Mouse (Mus musculus) stomach, embryonic 14.5 days (tissue): ENCODE data around the gene Slit3. TPM values are rescaled to one million over a fixed set of nuclear protein-coding genes. Genes with fewer than 3 reads are reported as not detected.

Experiments
- ATAC-seq: fragments of 200-750 bp; cut with Nextera tagmentation; 2 replicates; pipeline ENCODE4 v1.8.0; 2017; ENCODE audit warnings: low read depth, moderate TSS enrichment; ENCODE audit not compliant: insufficient number of reproducible peaks, insufficient read depth, low FRiP score
- H3K27ac ChIP-seq: fragments of 300-500 bp; sonication (generic); 2 replicates; pipeline ENCODE4 v1.5.1; 2014; ENCODE audit warnings: mild to moderate bottlenecking, low read length, moderate library complexity, mixed read lengths
- H3K27me3 ChIP-seq: fragments of 300-500 bp; sonication (generic); 2 replicates; pipeline ENCODE4 v1.6.1; 2014; ENCODE audit warnings: low read length, control low read depth, mixed read lengths; ENCODE audit not compliant: control insufficient read depth, insufficient read depth
- H3K36me3 ChIP-seq: fragments of 300-500 bp; sonication (generic); 2 replicates; pipeline ENCODE4 v1.6.1; 2014; ENCODE audit warnings: mild to moderate bottlenecking, control low read depth, low read length, moderate library complexity, mixed read lengths; ENCODE audit not compliant: control insufficient read depth, insufficient read depth
- H3K4me1 ChIP-seq: fragments of 300-500 bp; sonication (generic); 2 replicates; pipeline ENCODE4 v1.6.1; 2014; ENCODE audit warnings: low read length, control low read depth, mixed read lengths; ENCODE audit not compliant: control insufficient read depth, insufficient read depth
- H3K4me2 ChIP-seq: fragments of 300-500 bp; sonication (generic); replicated peaks from 2 replicates; pipeline ENCODE4 v1.6.1; 2014; ENCODE audit warnings: low read depth, low read length, control low read depth
- H3K4me3 ChIP-seq: fragments of 300-500 bp; sonication (generic); 2 replicates; pipeline ENCODE4 v1.5.1; 2014; ENCODE audit warnings: low read depth, low read length, control low read depth
- H3K9ac ChIP-seq: fragments of 300-500 bp; sonication (generic); replicated peaks from 2 replicates; pipeline ENCODE4 v1.6.1; 2014; ENCODE audit warnings: low read depth, mild to moderate bottlenecking, control low read depth, low read length, moderate library complexity, mixed read lengths
- H3K9me3 ChIP-seq: fragments of 300-500 bp; sonication (generic); 2 replicates; pipeline ENCODE4 v1.6.1; 2016; ENCODE audit warnings: low read depth, low read length, control low read depth; ENCODE audit not compliant: control insufficient read depth
- WGBS: fragments of 180-500 bp; shearing (Covaris S2); extraction: QIAGEN DNeasy Blood & Tissue Kit; methylation state at CpG from one replicate; pipeline ENCODE4 v1.1.7; 2014; 5-methylcytosine and 5-hydroxymethylcytosine counted together
- polyA plus RNA-seq: library from polyadenylated mRNA; unstranded; fragments of >200 nt; fragmentation: Nextera tagmentation; extraction: Ambion mirVana; gene quantifications from 2 replicates; pipeline ENCODE4 v1.2.1, GENCODE M21; 2014

The Slit3 gene
- polyA plus RNA-seq, 1 experiment from 2014 or later: 18.3 TPM

DNA sequence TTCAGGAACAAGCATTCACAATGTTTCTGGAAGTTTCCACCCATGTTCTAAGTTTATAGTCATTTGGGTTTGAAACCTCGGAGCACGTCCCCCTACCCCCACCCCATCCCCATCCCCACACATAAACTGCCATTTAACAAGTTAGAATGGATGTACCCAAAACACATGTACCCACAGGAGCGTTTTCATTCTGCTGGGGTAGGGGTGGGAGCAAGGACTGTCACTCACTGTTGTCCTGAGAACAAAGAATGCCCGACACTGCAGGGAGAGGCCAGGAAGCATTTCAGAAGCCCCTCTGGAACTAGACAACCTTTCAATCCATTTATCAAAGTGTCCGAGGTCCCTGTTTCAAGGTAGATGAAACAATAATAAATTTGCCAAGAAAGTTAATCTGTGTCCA lies 383.0 kb downstream of the Slit3 start:
- H3K4me2 ChIP-seq: no peak overlapping the region
- no peak overlapping the region for H3K9ac ChIP-seq
- H3K36me3 ChIP-seq: no peaks in the 10 kb centered on the region
- no peaks in the 10 kb centered on the region for H3K27me3 ChIP-seq
- no peaks in the 10 kb centered on the region for H3K4me1 ChIP-seq
- H3K4me3 ChIP-seq: no peak overlapping the region
- 41% methylated on average over 5 of the region's 5 CpGs for WGBS
- no peak for ATAC-seq
- no peak overlapping the region for H3K27ac ChIP-seq
- H3K9me3 ChIP-seq: no peaks in the 10 kb centered on the region

DNA sequence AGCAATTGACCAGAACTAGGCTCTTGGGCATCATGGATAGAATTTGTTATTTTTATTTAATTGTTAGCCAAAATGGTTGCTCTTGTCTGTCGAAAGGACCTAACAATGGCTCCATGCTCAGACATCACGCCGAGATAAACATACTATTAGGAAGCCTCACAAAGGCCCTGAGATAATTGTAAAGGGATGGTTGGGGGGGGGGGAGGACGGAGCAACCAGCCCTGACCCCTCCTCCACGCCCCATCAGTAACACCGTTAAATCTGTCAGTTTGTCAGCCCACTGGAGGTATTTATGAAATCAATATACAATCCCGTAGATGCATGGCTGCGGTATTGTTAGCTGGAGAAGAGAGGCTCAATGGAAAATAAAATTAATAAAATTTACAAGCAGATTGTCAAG lies 383.9 kb downstream of the Slit3 start:
- Histone ChIP-seq H3K27me3 (no peaks in the 10 kb centered on the region), H3K4me3 (no peak overlapping the region), H3K9me3 (no peaks in the 10 kb centered on the region), H3K4me2 (no peak overlapping the region), H3K9ac (no peak overlapping the region), H3K36me3 (no peaks in the 10 kb centered on the region), H3K4me1 (no peaks in the 10 kb centered on the region), H3K27ac (no peak overlapping the region)
- no peak for ATAC-seq
- WGBS: 50% methylated on average over 8 of the region's 8 CpGs

DNA sequence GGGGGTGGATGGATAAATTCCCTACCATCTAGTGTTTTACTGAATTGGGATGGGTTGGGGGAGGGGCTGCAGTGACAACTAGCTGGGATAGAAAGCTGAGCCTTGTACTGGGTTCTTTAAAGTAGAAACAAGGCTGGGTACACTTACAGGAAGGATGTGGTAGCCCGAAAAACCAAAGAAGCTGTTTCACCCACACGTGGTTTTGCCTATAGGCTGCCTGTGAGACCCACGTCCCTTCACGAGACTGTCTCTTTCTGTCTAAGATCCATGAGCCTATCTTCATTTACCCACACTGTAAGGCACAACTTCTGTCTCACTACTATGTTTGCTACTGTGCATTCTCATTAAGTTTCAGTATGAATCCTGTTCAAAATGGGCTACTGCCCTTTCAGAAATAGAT lies 384.3 kb downstream of the Slit3 start:
- Histone ChIP-seq H3K4me1 (no peaks in the 10 kb centered on the region), H3K36me3 (no peaks in the 10 kb centered on the region), H3K9ac (no peak overlapping the region), H3K27ac (no peak overlapping the region), H3K4me3 (no peak overlapping the region), H3K27me3 (no peaks in the 10 kb centered on the region), H3K9me3 (no peaks in the 10 kb centered on the region), H3K4me2 (no peak overlapping the region)
- 65% methylated on average over 4 of the region's 4 CpGs for WGBS
- no peak for ATAC-seq

DNA sequence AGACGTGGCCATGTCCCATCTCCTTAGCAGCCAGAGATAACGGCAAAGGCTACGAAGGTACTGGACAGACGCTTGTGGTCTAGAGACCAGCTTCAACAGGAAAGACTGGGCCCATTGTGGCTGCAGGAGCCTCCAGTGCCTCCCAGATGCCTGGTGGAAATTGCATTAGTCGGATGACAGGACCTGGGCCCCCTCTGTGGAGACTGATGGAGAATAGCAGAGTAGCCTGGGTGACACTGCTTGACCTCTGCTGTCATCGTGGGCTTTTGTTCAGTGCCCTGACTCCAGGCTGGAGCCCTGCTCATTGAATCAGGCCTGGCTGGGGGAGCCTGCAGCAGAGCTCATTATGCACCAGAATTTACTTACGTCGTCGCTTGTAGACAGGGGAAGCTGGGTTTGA lies 384.8 kb downstream of the Slit3 start:
- H3K27me3 ChIP-seq: no peaks in the 10 kb centered on the region
- H3K4me3 ChIP-seq: no peak overlapping the region
- no peak overlapping the region for H3K4me2 ChIP-seq
- H3K27ac ChIP-seq: no peak overlapping the region
- 57% methylated on average over 9 of the region's 9 CpGs for WGBS
- H3K36me3 ChIP-seq: no peaks in the 10 kb centered on the region
- H3K4me1 ChIP-seq: no peaks in the 10 kb centered on the region
- H3K9me3 ChIP-seq: no peaks in the 10 kb centered on the region
- no peak for ATAC-seq
- no peak overlapping the region for H3K9ac ChIP-seq

DNA sequence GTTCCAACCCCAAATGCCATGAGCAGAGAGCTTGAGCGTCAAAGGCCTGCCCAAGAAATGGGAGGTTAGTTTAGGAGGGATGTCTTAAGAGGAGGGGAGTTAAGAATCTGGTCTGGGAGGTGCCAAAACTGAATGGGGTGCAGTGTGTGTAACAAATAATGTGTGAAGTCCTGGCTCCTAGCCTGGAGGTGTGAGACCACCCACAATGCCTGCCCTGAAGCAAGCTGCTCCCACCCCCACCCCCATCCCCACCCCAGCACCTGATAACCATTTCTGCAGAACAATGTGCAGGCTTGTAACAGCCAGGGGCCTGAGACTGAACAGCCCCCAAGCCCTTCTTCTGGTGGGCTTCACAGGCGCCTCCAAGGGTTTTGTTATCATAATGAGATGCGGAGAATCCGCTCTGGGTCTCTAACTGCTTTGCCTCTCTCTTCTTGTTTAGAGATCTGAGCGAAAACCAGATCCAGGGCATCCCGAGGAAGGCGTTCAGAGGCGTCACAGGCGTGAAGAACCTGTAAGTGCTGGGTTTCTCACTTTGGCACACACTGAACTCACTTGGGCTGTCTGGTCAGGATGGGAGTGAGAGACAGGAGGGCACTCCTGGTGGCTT lies 386.9 kb downstream of the Slit3 start:
- H3K36me3 ChIP-seq: no peaks in the 10 kb centered on the region
- H3K4me1 ChIP-seq: no peaks in the 10 kb centered on the region
- H3K4me2 ChIP-seq: no peak overlapping the region
- H3K4me3 ChIP-seq: no peak overlapping the region
- no peak overlapping the region for H3K27ac ChIP-seq
- 44% methylated on average over 9 of the region's 9 CpGs for WGBS
- H3K9ac ChIP-seq: no peak overlapping the region
- H3K9me3 ChIP-seq: no peaks in the 10 kb centered on the region
- ATAC-seq: no peak
- no peaks in the 10 kb centered on the region for H3K27me3 ChIP-seq

DNA sequence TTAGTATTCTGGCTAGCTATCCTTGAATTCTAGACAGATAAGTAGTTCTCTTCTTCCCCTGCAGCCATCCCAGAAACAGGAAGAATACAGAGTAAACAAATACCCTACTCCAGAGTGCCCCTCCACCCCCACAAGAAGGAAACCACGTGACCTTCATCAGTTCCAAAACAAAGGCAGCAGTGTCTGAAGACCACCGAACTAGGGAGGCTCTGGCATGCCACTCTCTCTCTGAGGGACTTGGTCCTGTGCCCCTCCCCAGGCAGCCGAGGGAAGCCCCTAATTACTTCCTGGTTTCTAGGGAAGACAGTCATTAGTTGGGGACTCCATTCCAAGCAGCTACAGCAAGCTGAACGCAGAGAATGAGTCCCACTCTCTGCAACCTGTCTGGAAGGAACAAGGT lies 391.7 kb downstream of the Slit3 start:
- H3K4me1 ChIP-seq: no peaks in the 10 kb centered on the region
- no peak overlapping the region for H3K9ac ChIP-seq
- no peaks in the 10 kb centered on the region for H3K27me3 ChIP-seq
- peak; percentile 46; the same call in 1 of the 2 replicates for ATAC-seq
- H3K4me3 ChIP-seq: no peak overlapping the region
- H3K9me3 ChIP-seq: no peaks in the 10 kb centered on the region; the same call in 1 of the 2 replicates
- H3K36me3 ChIP-seq: no peaks in the 10 kb centered on the region
- no peak overlapping the region for H3K27ac ChIP-seq
- WGBS: 7% methylated on average over 4 of the region's 4 CpGs
- H3K4me2 ChIP-seq: no peak overlapping the region

DNA sequence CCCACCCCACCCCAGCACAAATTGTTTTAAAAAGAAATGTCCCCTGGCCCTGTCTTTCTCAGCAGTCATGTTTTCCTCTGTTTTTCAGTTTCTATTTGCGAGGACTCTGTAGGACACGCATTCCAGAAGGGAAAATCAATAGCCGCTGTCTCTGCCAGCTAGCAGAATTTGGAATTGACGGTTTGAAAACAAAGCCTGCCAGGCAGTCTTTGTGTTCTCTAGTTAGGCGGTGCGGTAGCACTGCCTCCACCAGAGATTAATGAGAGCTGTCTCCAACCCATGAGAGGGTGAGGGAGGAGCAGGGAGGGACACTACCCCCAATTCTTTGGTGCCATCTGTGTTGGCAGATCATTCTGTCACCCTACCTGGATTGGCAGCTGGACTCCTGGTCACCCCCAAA lies 392.3 kb downstream of the Slit3 start:
- no peaks in the 10 kb centered on the region for H3K36me3 ChIP-seq
- H3K27me3 ChIP-seq: no peaks in the 10 kb centered on the region
- no peak overlapping the region for H3K9ac ChIP-seq
- no peak overlapping the region for H3K4me3 ChIP-seq
- H3K9me3 ChIP-seq: no peaks in the 10 kb centered on the region; the same call in 1 of the 2 replicates
- no peak overlapping the region for H3K27ac ChIP-seq
- H3K4me1 ChIP-seq: no peaks in the 10 kb centered on the region
- no peak overlapping the region for H3K4me2 ChIP-seq
- WGBS: 37% methylated on average over 6 of the region's 6 CpGs
- ATAC-seq: no peak

DNA sequence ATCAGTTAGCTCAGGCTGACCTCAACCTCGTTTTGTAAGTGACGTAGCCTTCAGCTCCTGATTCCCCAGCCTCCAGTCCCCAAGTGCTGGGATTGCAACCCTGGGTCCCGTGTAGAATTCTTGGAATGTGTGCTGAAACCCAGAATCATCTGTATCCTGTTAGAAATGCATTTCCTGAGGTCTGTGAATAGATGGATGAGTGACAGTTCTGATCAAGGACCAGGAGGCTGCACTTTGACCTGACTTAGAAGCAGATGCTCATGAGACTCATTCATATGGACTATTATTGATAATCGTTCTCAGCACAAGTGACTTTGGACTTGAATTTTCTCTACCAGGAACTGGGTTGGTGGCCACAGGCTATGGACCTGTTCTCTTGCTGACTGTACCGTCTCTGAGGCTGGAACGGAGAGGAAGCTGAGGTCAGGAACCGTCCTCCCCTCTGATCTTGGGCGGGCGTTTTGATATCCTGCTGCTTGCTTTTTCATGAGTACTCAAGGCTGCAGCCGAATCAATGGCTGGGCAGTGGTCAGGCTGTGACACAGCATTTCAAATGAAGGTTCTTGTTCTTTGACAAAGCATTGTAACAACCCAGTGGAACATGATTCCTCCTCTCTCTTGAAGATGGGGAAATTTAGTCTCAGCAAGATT lies 401.9 kb downstream of the Slit3 start:
- no peak overlapping the region for H3K27ac ChIP-seq
- 55% methylated on average over 10 of the region's 10 CpGs for WGBS

DNA sequence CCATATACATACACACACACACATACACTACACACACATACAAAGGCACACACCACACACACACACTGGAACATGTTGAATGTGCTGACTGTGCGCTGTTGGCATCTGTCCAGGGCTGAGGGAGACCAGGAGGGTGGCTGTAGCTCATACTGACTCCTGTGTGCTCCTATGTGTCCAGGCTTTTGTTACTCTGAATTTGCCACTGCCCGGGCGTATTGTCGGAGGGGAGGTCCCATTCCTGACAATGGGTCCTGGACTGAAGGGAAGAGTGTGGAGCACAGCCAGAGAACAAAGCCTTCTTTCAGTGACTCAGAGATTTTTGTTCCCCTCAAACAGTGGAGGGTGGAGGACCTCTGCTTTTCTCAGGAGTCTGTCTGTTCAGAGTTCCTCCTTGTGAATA lies 402.7 kb downstream of the Slit3 start:
- Histone ChIP-seq H3K4me2 (no peak overlapping the region), H3K4me3 (no peak overlapping the region), H3K4me1 (peaks cover 5% of the 10 kb centered on the region; the same call in 1 of the 2 replicates), H3K9ac (no peak overlapping the region), H3K36me3 (no peaks in the 10 kb centered on the region), H3K9me3 (no peaks in the 10 kb centered on the region), H3K27me3 (no peaks in the 10 kb centered on the region), H3K27ac (no peak overlapping the region)
- ATAC-seq: 0 out of 2 replicates have a peak, but pooled peaks have one; percentile 48
- 79% methylated on average over 4 of the region's 4 CpGs for WGBS

More for the DNA sequence above, 401.9 kb downstream of the Slit3 start:
- Histone ChIP-seq H3K4me2 (no peak overlapping the region), H3K36me3 (no peaks in the 10 kb centered on the region), H3K9me3 (no peaks in the 10 kb centered on the region), H3K27me3 (no peaks in the 10 kb centered on the region), H3K4me3 (no peak overlapping the region), H3K4me1 (peaks cover under 1% of the 10 kb centered on the region; the same call in 1 of the 2 replicates), H3K9ac (no peak overlapping the region)
- ATAC-seq: no peak
